In genomic region chr6:36922006-36922405, GRCm38 (mm10) we compare ENCODE assay signal across 16 mouse cellular contexts.
"Had no signal": no experiment of that assay in that cellular context is flagged by ENCODE, and none has a peak within 500 bp of the region (broad histone marks: within the 10 kb centered on the region; RNA-seq: fewer than 3 reads in every experiment).

No protein-coding gene starts in this region.

- H3K27ac ChIP-seq: neural tube, embryonic 13.5 days; neural tube, embryonic 15.5 days; stomach, embryonic 15.5 days; stomach, postnatal 0 days had no signal

- H3K4me1 ChIP-seq: neural tube, embryonic 13.5 days; neural tube, embryonic 15.5 days; stomach, embryonic 15.5 days had no signal

- H3K9ac ChIP-seq: neural tube, embryonic 13.5 days; neural tube, embryonic 15.5 days; stomach, embryonic 15.5 days had no signal

- H3K4me2 ChIP-seq: neural tube, embryonic 13.5 days; neural tube, embryonic 15.5 days; stomach, embryonic 15.5 days had no signal

- H3K27me3 ChIP-seq: neural tube, embryonic 13.5 days; neural tube, embryonic 15.5 days; stomach, embryonic 15.5 days had no signal

- H3K4me3 ChIP-seq: neural tube, embryonic 13.5 days; neural tube, embryonic 15.5 days; stomach, embryonic 15.5 days had no signal

- DNase-seq: retina, postnatal 1 day; right cerebral cortex, adult 18-20 months; right cerebral cortex, postnatal 14 days; right cerebral cortex, postnatal 25 days; right cerebral cortex, postnatal 4 days; spleen, adult 18-20 months; thymus, adult 18-20 months; thymus, adult 2 months; thymus, postnatal 14 days; thymus, postnatal 25 days; thymus, postnatal 36 days; thymus, postnatal 4 days had no signal

- H3K36me3 ChIP-seq: stomach, embryonic 15.5 days had no signal

- H3K9me3 ChIP-seq: neural tube, embryonic 15.5 days; stomach, embryonic 15.5 days had no signal
